Mouse (Mus musculus): ENCODE measurements around the gene Cxcl3.
"Not testable (repeated sequence)": the region's sequence is repeated elsewhere in the genome, so short reads cannot be mapped to it uniquely, and the experiment has no call there.

Gene Cxcl3

DNA sequence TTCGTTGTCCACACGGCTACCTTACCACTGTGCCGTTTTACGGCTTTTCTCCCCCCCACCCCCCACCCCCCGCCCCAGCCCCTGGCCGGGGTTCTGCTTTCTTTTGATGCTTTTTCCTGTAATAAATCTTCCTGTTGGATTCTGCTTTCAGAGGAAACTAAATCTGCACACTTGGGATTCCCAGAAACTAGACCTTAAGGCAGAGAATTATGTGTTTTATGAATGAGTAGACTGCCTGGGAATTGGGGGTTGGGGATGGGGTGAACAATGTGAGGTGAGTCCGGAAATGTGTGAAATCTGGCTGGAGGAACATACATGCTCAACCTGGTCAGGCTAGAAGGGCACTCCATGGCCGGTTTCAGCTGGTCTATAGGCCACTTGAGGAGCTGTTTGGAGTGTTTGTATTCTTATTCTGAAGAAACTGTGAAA, 4.2 kb downstream of the Cxcl3 start:
- DNase-seq (ENCODE audit: low spot score): no peak

DNA sequence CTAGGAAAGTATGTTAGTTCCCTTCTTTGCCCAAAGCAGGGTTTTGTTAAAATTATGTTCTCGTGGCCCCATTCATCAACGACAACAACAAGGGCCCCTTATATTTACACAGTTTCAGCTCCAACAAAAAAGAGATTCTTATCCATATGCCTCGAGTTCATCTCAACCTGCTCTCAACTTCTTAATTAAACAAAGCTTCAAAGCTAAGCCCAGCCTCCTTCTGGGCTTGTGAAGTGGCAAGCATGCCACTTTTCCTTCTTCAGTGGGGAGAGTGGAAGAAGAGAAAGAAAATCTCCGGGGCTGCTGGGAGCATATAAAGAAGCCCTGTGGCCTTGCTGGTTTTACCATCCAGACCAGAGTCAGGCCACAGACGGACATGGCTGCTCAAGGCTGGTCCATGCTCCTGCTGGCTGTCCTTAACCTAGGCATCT, 8.3 kb downstream of the Cxcl3 start, which contains the start of gene Cxcl15:
TSS of gene Cxcl15 (plus strand) at position 340 of the 431 bp plus-strand sequence.
- DNase-seq (ENCODE audit: low spot score): no peak

DNA sequence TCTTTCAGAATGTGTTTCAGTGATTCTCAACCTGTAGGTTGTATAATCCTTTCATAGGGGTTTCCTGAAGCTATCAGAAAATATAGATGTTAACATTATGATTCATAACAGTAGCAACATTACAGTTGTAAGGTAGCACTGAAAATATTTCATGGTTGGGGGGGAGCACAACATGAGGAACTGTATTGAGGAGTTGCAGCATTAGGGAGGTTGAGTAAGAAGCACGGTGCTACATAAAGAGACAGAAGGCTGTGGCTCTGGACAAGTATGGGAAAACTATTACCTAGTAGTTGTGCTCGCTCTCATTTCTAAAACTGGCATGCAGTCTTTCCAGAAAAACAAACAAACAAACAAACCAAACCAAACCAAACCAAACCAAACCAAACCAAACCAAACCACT, 9.5 kb downstream of the Cxcl3 start:
- DNase-seq (ENCODE audit: low spot score): not testable (repeated sequence)

DNA sequence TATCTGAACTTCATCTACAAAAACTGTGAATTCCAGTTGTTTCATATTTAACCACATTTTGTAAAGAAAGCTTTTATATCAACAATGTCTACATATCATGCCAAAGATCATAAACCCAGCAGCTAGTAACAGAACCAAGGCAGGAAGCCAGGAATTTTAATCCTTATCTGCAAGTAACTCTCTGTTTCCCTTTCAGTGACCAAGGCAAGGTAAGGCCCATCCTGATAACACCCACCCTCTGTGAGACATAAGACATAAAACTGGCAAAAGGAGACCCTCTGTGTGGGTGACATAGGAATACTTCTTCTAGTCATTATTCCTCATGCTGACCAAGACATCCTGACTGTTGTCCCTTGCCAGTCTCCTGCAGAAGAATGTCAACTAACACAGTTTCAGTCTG, 18.7 kb downstream of the Cxcl3 start:
- DNase-seq (ENCODE audit: low spot score): no peak

DNA sequence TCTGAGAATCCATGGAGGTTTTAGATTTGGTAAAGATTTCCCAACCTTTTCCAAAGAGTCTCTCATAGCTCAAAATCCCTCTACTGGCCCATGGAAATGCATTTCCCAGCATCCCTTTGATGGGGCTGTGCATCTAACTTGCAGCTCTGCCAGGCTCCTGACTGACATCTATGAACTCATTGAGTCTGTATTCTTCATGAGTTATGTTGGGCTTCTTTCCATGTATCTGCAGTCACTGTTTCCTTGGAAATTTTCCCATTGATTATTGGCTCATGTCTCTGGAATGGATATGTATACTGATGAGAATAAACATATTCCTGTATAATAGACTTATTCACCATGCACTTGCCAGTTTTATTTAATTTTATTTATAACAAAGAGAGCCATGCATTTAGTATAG, 20.1 kb downstream of the Cxcl3 start:
- DNase-seq (ENCODE audit: low spot score): no peak

DNA sequence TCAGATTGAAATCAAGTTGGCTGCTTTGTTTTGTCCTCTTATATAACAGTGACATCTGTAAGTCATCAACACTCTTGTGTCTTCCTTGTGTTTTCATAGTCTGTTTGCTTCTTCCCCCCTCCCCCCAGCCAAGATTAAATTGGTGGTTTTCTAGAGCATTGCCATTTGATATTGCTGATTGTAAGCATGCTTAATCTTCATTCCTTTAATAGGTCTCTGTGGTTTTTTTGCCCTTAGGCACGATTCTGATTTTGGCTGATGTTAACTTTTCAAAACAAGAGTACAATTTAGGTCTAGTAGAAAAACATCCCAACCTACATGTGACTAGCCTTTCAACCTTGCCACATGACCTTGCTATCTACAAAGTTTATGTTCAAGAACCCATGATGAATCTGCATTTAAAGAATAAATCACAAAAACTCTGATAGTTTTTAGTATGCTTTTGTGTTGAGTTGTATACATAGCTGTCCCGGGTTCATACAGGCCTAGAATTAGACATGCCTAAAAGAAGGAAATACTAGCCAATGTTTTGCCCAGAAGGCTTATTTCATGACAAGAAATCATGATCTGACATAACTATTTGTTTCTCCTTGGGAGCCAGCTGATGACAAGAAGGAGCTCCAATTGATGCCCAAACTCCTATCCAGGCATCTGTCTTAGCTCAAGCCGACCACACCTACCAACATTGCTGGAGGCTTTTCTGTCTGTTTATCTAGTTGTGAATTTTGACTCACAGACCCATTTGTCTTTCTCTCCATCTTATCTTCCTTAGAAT, 21.5 kb downstream of the Cxcl3 start:
- DNase-seq (ENCODE audit: low spot score): no peak

DNA sequence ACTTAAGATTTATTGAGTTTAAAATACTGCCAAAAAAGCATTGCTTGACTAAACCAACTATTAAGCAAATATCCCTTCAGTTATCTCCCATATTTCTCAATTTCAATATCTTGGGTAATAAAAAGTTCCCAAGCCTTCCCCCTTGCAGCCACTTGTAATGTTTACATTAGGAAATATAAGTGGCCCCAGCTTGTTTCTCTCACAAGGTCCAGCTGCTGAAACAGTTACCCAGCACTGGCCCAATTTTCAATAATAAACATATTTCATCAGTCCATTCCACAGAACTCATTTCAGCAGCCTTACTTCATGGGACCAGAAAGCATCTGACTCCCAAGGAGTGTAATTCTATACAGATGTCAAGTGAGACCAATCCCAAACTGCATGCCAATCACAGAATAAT, 33.9 kb downstream of the Cxcl3 start:
- no peak for DNase-seq (ENCODE audit: low spot score)

DNA sequence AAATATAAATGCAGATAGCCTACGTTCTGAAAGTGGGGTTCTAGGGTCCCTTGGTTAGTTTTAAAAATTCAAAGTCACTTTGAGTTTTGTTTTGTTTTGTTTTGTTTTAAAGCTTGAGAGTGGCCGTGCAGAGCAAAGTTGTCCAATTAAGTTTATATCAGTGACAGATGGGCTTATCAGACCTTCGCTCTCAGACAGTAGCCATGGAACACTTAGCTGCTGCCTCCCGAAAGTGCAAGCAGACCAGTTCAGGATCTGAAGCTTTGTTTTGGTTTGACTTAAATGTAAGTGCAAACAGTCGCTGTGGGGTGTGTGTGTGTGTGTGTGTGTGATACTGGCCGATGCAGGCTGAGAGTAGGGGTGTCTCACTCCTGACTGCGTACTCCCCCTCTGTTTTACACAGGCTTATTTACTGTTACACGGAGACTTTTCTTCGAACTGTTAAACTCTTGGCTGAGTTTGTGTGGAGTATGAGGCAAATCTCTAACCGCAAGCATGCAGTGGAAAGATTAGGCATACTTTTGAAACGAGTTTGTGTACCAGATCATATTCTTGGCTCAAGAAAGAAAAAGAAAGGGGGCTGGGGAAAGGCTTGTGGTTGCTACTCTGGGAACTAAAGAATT, 46.4 kb downstream of the Cxcl3 start:
- DNase-seq (ENCODE audit: low spot score): no peak

DNA sequence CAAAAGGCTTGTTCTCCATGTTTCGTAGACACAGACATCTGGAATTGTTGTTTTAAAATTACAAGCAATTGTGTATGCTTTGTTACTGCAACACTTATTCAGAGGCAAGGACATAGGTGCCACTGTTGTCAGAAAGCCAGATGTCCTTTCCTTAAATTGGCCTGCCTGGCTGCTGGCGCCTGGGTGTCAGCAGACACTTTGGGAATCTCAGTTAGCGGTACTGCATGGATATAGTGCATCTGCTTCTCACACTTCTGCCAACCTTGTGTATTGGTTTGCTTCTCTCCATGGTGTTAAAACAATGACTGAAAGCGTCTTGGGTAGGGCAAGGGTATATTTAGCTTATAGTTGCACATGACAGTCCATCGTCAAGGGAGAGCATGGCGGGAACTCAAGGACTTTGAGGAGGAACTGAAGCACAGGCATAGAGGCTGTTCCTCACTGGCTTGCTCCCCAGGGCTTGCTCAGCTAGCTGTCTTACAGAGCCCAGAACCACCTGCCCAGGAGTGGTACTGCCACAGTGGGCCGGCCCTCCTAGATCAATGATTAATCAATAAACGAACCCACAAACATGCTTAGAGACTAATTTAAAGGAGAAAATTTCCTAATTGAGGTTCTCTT, 47.0 kb downstream of the Cxcl3 start:
- no peak for DNase-seq (ENCODE audit: low spot score)

DNA sequence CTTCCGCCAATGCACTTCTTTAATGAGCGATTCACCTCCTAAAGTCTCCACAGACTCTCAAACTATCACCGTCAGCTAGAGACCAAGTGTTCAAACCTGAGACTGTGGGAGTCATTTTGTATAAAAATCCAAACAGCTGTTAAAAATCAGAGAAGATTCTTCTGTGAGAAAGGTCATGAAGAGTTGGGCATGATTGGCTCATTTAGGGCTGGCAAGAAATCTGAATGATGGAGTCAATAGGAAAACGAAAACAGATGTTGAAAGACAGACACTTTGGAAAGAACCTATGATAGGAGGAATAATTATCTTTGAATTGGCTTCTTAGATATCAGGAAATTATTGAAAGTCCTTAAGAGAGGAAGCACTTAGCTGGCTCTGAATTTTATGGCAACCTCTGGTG, 48.5 kb downstream of the Cxcl3 start:
- DNase-seq (ENCODE audit: low spot score): no peak

DNA sequence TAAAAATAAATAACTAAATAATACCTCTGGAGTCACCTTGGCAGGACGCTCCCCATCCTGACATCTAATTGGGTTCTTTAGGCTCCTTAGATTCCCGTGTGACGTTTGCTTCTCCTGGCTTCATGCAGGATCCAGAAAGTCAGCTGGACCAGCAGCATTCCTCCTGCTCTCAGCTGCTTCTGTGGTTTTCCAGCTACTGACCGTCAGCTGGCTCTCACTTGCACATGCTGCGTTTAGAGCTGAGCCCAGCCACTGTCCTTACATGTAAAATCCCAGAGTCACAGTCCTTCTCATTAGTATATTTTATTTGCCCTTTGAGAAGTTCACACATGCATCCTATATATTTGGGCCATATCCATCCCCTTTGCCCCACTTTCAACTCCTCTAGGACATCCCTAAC, 52.7 kb downstream of the Cxcl3 start:
- no peak for DNase-seq (ENCODE audit: low spot score)

Measured in urinary bladder, postnatal 25 days (tissue).